Mouse (Mus musculus) ES-E14 (cell line): ENCODE measurements around the gene Gca.

Experiments used
- CHD2 ChIP-seq: IDR thresholded peaks from 2 replicates; pipeline ENCODE4 v1.6.1; 2014; ENCODE audit warnings: mild to moderate bottlenecking, low read depth, low read length, inconsistent platforms
- MAFK ChIP-seq: IDR thresholded peaks from 2 replicates; pipeline ENCODE4 v1.6.1; 2014; ENCODE audit warnings: mild to moderate bottlenecking, low read depth, low read length, inconsistent platforms; ENCODE audit not compliant: insufficient read depth
- ZC3H11A ChIP-seq: IDR thresholded peaks from 2 replicates; pipeline ENCODE4 v1.6.1; 2012; ENCODE audit warnings: low read depth, mild to moderate bottlenecking, inconsistent platforms, low read length, borderline replicate concordance
- ZNF384 ChIP-seq: IDR thresholded peaks from 2 replicates; pipeline ENCODE4 v1.6.1; 2012; ENCODE audit warnings: low read depth, low read length, inconsistent platforms

DNA sequence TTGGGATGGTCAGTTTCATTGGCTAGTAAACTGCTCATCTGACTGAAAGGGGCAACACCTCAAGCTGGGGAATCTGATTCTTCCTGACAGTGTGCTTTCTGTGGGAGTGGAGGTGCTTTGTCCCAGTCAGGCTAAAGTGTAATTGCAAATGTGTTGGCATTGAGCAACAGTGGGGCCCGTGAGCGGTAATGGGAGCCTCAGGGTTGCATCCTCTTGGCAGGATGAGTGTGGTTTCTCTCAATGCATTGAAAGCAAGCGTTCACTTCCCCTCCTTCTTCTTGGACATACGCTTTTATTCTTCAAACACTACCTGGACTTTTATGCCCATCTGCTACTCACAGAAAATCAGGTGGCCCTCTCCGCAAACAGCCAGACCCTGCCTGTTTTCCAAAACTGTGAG is 8.7 kb downstream of the Gca start:
- TF ChIP-seq ZC3H11A = no peak
- TF ChIP-seq MAFK = no peak
- no peak for TF ChIP-seq CHD2
- TF ChIP-seq ZNF384 = no peak
